Mouse (Mus musculus) hindbrain, embryonic 11.5 days (tissue): ENCODE measurements around the gene Hist1h4d. TPM values are rescaled to one million over a fixed set of nuclear protein-coding genes. Genes with fewer than 3 reads are reported as not detected.
"Not testable (repeated sequence)": the region's sequence is repeated elsewhere in the genome, so short reads cannot be mapped to it uniquely, and the experiment has no call there.

Experiments
- ATAC-seq: fragments of 200-750 bp; cut with Nextera tagmentation; 2 replicates; pipeline ENCODE4 v1.8.0; 2017; ENCODE audit warnings: mild to moderate bottlenecking, moderate TSS enrichment, moderate library complexity; ENCODE audit not compliant: low FRiP score
- DNase-seq: peaks from one replicate; pipeline ENCODE4 v3.0.0-alpha.2; 2015; ENCODE audit warnings: low spot score
- H3K27ac ChIP-seq: fragments of 300-500 bp; sonication (generic); 2 replicates; pipeline ENCODE4 v1.5.1; 2014; ENCODE audit warnings: mild to moderate bottlenecking, low read depth, low read length
- H3K27me3 ChIP-seq: fragments of 300-500 bp; sonication (generic); 2 replicates; pipeline ENCODE4 v1.6.1; 2014; ENCODE audit warnings: mild to moderate bottlenecking, low read length, moderate library complexity, mixed read lengths; ENCODE audit not compliant: control insufficient read depth, insufficient read depth
- H3K36me3 ChIP-seq: fragments of 300-500 bp; sonication (generic); 2 replicates; pipeline ENCODE4 v1.6.1; 2014; ENCODE audit warnings: mild to moderate bottlenecking, low read length, moderate library complexity, mixed read lengths; ENCODE audit not compliant: control insufficient read depth, insufficient read depth
- H3K4me1 ChIP-seq: fragments of 300-500 bp; sonication (generic); replicated peaks from 2 replicates; pipeline ENCODE4 v1.6.1; 2014; ENCODE audit warnings: low read length, mixed read lengths; ENCODE audit not compliant: control insufficient read depth, insufficient read depth
- H3K4me2 ChIP-seq: fragments of 300-500 bp; sonication (generic); replicated peaks from 2 replicates; pipeline ENCODE4 v1.6.1; 2014; ENCODE audit warnings: mild to moderate bottlenecking, low read depth, low read length
- H3K4me3 ChIP-seq: fragments of 300-500 bp; sonication (generic); 2 replicates; pipeline ENCODE4 v1.5.1; 2014; ENCODE audit warnings: low read depth, low read length
- H3K9ac ChIP-seq: fragments of 300-500 bp; sonication (generic); 2 replicates; pipeline ENCODE4 v1.6.1; 2014; ENCODE audit warnings: low read depth, low read length
- H3K9me3 ChIP-seq: fragments of 300-500 bp; sonication (generic); 2 replicates; pipeline ENCODE4 v1.6.1; 2016; ENCODE audit warnings: low read length; ENCODE audit not compliant: control insufficient read depth
- WGBS: fragments of 180-500 bp; shearing (Covaris S2); extraction: QIAGEN DNeasy Blood & Tissue Kit; methylation state at CpG from one replicate; pipeline ENCODE4 v1.1.7; 2014; 5-methylcytosine and 5-hydroxymethylcytosine counted together
- polyA plus RNA-seq: library from polyadenylated mRNA; unstranded; fragments of >200 nt; fragmentation: Nextera tagmentation; extraction: Ambion mirVana; gene quantifications from 2 replicates; pipeline ENCODE4 v1.2.1, GENCODE M21; 2014

Gene Hist1h4d
- 95.0 and 95.9 TPM in 2 replicates for polyA plus RNA-seq

DNA sequence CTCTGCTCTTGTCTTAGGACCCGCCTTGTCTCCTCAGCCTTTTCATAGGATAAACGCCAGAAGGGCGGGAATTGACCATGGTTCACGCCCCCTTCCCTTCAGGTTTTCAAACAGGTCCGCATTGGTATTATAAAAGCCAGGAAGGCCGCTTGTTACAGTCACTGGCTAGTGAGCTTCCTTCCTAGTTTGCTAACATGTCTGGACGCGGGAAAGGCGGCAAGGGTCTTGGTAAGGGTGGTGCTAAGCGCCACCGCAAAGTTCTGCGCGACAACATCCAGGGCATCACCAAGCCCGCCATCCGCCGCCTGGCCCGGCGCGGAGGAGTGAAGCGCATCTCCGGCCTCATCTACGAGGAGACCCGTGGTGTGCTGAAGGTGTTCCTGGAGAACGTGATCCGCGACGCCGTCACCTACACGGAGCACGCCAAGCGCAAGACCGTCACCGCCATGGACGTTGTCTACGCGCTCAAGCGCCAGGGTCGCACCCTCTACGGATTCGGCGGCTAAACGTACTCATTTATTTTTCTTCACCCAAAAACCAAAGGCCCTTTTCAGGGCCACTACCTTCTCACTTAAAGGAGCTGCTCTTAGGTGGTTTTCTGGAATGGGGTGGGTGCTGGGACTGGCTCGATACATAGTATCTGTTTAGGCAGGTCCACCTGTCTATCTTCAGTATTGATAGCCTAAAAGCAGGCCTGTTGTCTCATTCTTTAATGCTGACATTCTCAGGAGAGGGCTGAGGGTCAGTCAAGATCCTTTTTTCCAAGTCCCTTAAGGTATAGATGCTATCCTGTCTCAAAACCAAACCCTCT lies at the start of gene Hist1h4d:
Gene Hist1h4d (plus strand): TSS at position 191 of the 811 bp plus-strand sequence.
- under 1% methylated on average over 43 of the region's 43 CpGs for WGBS
- Histone ChIP-seq H3K36me3 (no peaks in the 10 kb centered on the region), H3K9me3 (no peaks in the 10 kb centered on the region), H3K4me1 (peaks cover 3% of the 10 kb centered on the region; the same call in 1 of the 2 replicates), H3K27ac (peak within 1 kb of the TSS; percentile 88), H3K9ac (peak within 1 kb of the TSS; percentile 63), H3K4me2 (peak within 1 kb of the TSS; percentile 83), H3K27me3 (no peaks in the 10 kb centered on the region), H3K4me3 (peak within 1 kb of the TSS; percentile 44)
- ATAC-seq (peak; percentile 90), DNase-seq (peak; percentile 99)

- Histone ChIP-seq H3K4me3 (peak overlapping the region; percentile 63), H3K27me3 (no peaks in the 10 kb centered on the region), H3K27ac (peak overlapping the region; percentile 92), H3K9me3 (no peaks in the 10 kb centered on the region), H3K9ac (peak overlapping the region; percentile 60), H3K4me2 (peak overlapping the region; percentile 67), H3K4me1 (peaks cover 8% of the 10 kb centered on the region), H3K36me3 (no peaks in the 10 kb centered on the region)
- DNase-seq (peak; percentile 50), ATAC-seq (no peak)
- WGBS: 26% methylated on average over 9 of the region's 9 CpGs
These were observed 48.9 kb upstream of the Hist1h4d start for GRCm38 (mm10) chr13:23532262-23533075.

DNA sequence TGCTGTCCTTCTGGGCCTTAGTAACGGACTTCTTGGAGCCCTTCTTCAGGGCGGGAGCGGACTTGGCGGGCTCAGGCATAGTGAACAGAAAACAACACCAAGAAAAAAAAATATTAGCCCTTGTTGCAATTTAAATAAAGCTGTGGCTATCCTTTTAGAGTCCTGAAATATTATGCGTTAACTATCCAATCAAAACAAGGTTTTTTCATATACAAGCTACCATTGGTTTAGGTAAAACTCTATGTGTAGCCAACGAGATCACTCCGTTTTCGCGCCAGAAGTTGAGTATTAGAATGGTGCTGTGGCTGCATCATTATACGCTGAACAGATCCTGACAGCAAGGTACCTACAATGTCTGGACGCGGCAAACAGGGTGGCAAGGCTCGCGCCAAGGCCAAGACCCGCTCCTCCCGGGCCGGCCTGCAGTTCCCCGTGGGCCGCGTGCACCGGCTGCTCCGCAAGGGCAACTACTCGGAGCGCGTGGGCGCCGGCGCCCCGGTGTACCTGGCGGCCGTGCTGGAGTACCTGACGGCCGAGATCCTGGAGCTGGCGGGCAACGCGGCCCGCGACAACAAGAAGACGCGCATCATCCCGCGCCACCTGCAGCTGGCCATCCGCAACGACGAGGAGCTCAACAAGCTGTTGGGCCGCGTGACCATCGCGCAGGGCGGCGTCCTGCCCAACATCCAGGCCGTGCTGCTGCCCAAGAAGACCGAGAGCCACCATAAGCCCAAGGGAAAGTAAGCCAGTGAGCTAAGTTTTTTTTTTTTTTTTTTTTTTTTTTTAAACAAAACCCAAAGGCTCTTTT lies 47.6 kb upstream of the Hist1h4d start, which contains the start of gene Hist1h2af:
Gene Hist1h2af (plus strand): TSS at position 347 of the 808 bp plus-strand sequence.
- H3K4me3 ChIP-seq: peak within 1 kb of the TSS; percentile 63
- DNase-seq (peak; percentile 83), ATAC-seq (peak; percentile 53)
- H3K4me1 ChIP-seq, H3K36me3 ChIP-seq, H3K9me3 ChIP-seq, H3K27me3 ChIP-seq: not testable (repeated sequence)
- peak within 1 kb of the TSS; percentile 81 for H3K27ac ChIP-seq
- under 1% methylated on average over 22 of the region's 53 CpGs for WGBS
- H3K9ac ChIP-seq: peak within 1 kb of the TSS; percentile 77
- H3K4me2 ChIP-seq: peak within 1 kb of the TSS; percentile 67

DNA sequence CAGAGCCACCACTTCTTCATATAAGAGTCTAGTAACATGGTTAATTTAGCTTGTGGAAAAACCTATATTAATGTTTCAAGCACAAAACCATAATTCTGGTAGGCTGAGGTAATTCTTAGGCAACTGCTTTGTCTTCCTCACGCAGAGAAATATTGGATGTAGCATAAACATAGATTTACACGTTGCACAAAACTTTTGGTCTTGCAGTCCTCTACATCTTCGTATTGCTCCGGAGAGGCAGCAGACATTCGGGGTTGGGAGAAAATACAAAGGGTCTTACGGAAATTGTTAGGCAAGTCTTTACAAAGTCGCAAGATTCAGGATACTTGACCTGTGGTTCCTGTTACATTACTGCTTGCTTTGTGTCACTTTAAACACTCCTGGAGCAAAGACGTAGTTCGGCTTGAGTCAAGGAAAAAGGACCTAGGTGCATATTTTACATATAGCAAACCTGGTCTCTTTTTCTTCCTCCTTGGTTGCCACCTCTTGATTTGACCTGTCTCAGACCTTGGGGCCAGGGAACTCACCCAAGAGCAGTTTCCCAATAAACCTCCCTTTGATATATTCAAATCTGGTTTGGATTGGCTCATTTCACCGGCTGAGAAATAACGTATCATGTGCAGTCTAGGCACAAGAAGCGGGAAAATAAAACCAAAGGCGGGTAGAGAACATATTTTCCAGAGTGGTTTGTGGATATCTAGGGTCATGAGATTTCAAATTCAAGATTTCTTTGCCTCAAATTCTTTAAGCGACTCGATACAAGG lies 46.8 kb upstream of the Hist1h4d start:
- under 1% methylated on average over 15 of the region's 15 CpGs for WGBS

DNA sequence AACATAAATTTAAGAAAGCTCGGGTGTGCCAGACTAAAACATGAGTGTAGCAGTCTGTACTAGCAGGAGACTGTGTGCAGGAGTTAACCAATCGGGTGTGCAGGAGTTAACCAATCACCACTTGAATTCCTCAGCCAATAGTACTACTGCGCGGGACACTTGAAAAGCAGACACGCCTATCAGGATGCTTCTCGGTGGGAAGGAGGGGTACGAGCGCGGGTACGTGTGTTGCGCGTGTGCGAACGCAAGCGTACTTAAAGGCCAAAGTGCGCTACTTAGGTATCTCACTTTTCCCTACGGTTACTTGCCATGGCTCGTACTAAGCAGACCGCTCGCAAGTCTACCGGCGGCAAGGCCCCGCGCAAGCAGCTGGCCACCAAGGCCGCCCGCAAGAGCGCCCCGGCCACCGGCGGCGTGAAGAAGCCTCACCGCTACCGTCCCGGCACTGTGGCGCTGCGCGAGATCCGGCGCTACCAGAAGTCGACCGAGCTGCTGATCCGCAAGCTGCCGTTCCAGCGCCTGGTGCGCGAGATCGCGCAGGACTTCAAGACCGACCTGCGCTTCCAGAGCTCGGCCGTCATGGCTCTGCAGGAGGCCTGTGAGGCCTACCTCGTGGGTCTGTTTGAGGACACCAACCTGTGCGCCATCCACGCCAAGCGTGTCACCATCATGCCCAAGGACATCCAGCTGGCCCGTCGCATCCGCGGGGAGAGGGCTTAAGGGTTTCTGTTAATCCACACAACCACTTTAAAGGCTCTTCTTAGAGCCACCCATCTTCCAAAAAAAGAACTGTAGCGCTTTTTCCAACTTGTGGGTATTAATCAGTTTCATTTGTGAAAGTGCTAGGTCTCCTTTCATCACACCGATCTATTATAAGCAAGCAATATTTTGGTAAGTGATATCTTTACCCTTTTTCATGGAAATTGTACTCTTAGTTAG lies 46.0 kb upstream of the Hist1h4d start, which contains the start of gene Hist1h3g:
Gene Hist1h3g (plus strand): TSS at position 286 of the 939 bp plus-strand sequence.
- H3K27me3 ChIP-seq, H3K36me3 ChIP-seq, H3K9me3 ChIP-seq, H3K4me1 ChIP-seq: not testable (repeated sequence)
- DNase-seq (peak; percentile 91), ATAC-seq (peak; percentile 92)
- H3K9ac ChIP-seq: peak within 1 kb of the TSS; percentile 77
- peak within 1 kb of the TSS; percentile 67 for H3K4me2 ChIP-seq
- under 1% methylated on average over 51 of the region's 62 CpGs for WGBS
- peak within 1 kb of the TSS; percentile 43 for H3K4me3 ChIP-seq
- peak within 1 kb of the TSS; percentile 82 for H3K27ac ChIP-seq

More for the DNA sequence above, 46.8 kb upstream of the Hist1h4d start:
- no peaks in the 10 kb centered on the region for H3K9me3 ChIP-seq
- H3K9ac ChIP-seq: peak overlapping the region; percentile 77
- ATAC-seq: peak; percentile 3; the same call in 1 of the 2 replicates
- H3K4me2 ChIP-seq: peak overlapping the region; percentile 67
- peak overlapping the region; percentile 81 for H3K27ac ChIP-seq
- H3K4me3 ChIP-seq: peak overlapping the region; percentile 43
- peak; percentile 63 for DNase-seq
- no peaks in the 10 kb centered on the region for H3K27me3 ChIP-seq
- H3K36me3 ChIP-seq: no peaks in the 10 kb centered on the region
- peaks cover 8% of the 10 kb centered on the region; the same call in 1 of the 2 replicates for H3K4me1 ChIP-seq

- Histone ChIP-seq H3K9me3 (no peaks in the 10 kb centered on the region), H3K4me1 (peaks cover 8% of the 10 kb centered on the region; the same call in 1 of the 2 replicates), H3K27me3 (no peaks in the 10 kb centered on the region), H3K4me3 (peak overlapping the region; percentile 43), H3K9ac (peak overlapping the region; percentile 31), H3K36me3 (no peaks in the 10 kb centered on the region), H3K4me2 (peak overlapping the region; percentile 67), H3K27ac (peak overlapping the region; percentile 82)
- WGBS: 25% methylated on average over 7 of the region's 7 CpGs
- no peak for ATAC-seq
- peak; percentile 40 for DNase-seq
These were observed 45.1 kb upstream of the Hist1h4d start for GRCm38 (mm10) chr13:23536076-23536822.
